Mouse (Mus musculus): ENCODE results near the gene Lims1. TPM values are rescaled to one million over a fixed set of nuclear protein-coding genes. Genes with fewer than 3 reads are reported as not detected.
A peak's percentile ranks its signal among the peaks of the same experiment; 100 is the strongest.

Lims1 gene
- polyA plus RNA-seq, 1 experiment, result 38.8 TPM

DNA sequence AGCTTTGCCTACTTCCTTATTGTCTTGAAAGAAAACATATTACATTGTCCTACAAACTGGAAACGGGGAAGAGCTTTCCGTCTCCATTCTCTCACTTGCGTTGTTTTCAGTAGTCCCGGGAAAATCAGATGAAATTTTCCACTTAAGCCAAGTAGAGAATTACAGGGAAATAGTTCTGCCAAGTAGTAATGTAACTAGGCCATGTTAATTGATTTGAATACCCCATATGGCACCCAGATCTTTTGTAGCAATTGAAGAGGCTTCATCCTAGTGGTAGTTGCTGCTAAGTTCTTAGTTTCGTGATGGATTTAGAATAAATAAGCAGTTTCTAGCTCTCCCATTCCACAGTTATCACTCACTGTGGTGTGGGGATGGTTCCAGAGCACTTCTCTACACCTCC is 62.4 kb downstream of the Lims1 start:
- Histone ChIP-seq H3K4me1 (replicated peaks; ENCODE audit: control insufficient read depth, insufficient read depth, low read length) (peaks cover 10% of the 10 kb centered on the region), H3K27me3 (ENCODE audit: control insufficient read depth, insufficient read depth, low read length) (no peaks in the 10 kb centered on the region), H3K36me3 (ENCODE audit: control insufficient read depth, insufficient read depth, low read length) (no peaks in the 10 kb centered on the region), H3K4me3 (ENCODE audit: control insufficient read depth, insufficient read depth, low read length) (no peak overlapping the region), H3K27ac (ENCODE audit: control insufficient read depth, insufficient read depth, low read length) (no peak overlapping the region)
- WGBS, result 91% methylated on average over 5 of the region's 5 CpGs
- no peak for DNase-seq
- no peak for TF ChIP-seq CTCF (IDR thresholded peaks at IDR 0.05; ENCODE audit: borderline replicate concordance, control insufficient read depth, extremely low read depth, insufficient read depth, low read length, poor library complexity)

DNA sequence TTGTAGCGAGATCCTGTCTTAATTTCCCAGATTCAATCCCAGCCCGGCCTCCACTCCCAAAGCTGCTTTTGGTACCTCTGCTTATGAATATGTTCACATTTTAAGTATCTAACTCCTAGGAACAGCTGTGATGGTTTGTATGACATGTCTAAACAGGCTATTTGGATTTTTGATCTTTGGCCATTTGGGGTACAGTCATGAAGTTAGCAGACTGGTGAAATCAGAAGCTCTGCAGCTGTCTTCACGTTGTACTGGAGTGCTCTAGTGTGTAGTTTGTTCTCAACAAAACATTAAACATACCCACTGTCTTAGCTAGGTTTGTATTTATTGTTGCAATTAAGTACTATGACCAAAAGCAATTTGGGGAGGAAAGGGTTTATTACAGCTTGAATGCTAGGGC is 63.7 kb downstream of the Lims1 start:
- Histone ChIP-seq H3K36me3 (ENCODE audit: control insufficient read depth, insufficient read depth, low read length) (no peaks in the 10 kb centered on the region), H3K27ac (ENCODE audit: control insufficient read depth, insufficient read depth, low read length) (no peak overlapping the region)

DNA sequence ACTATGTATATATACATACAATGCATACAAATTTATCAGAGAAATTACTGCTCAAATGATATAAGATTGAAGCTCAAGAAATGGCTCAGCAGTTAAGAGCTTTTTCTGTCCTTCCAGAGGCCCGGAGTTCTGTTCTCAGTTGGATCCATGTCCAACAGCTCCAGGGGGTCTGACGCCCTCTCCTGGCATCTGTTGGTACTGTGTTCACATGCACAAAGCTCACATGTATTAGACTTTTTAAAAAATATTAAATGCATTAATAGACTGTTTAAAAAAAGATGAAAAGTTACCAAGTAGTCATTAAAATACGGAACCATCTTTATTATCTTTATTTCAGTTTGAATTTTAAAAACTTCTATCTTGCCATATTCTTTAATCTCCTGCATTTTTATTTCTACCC is 65.4 kb downstream of the Lims1 start:
- Histone ChIP-seq H3K4me1 (replicated peaks; ENCODE audit: control insufficient read depth, insufficient read depth, low read length) (peaks cover 6% of the 10 kb centered on the region), H3K36me3 (ENCODE audit: control insufficient read depth, insufficient read depth, low read length) (no peaks in the 10 kb centered on the region), H3K27me3 (ENCODE audit: control insufficient read depth, insufficient read depth, low read length) (no peaks in the 10 kb centered on the region), H3K4me3 (ENCODE audit: control insufficient read depth, insufficient read depth, low read length) (no peak overlapping the region), H3K27ac (ENCODE audit: control insufficient read depth, insufficient read depth, low read length) (no peak overlapping the region)
- WGBS, result 94% methylated on average over 3 of the region's 3 CpGs
- TF ChIP-seq POLR2A (IDR thresholded peaks at IDR 0.05; ENCODE audit: control insufficient read depth, extremely low read depth, insufficient read depth, low read length, poor library complexity) (no peak), CTCF (IDR thresholded peaks at IDR 0.05; ENCODE audit: borderline replicate concordance, control insufficient read depth, extremely low read depth, insufficient read depth, low read length, poor library complexity) (no peak)
- no peak for DNase-seq

More for the DNA sequence above, 63.7 kb downstream of the Lims1 start:
- Histone ChIP-seq H3K27me3 (ENCODE audit: control insufficient read depth, insufficient read depth, low read length) (no peaks in the 10 kb centered on the region), H3K4me3 (ENCODE audit: control insufficient read depth, insufficient read depth, low read length) (no peak overlapping the region), H3K4me1 (replicated peaks; ENCODE audit: control insufficient read depth, insufficient read depth, low read length) (peaks cover 10% of the 10 kb centered on the region)
- no peak for DNase-seq
- no peak for TF ChIP-seq CTCF (IDR thresholded peaks at IDR 0.05; ENCODE audit: borderline replicate concordance, control insufficient read depth, extremely low read depth, insufficient read depth, low read length, poor library complexity)
- over 99% methylated on average over 3 of the region's 3 CpGs for WGBS

- Histone ChIP-seq H3K27ac (ENCODE audit: control insufficient read depth, insufficient read depth, low read length) (no peak overlapping the region), H3K36me3 (ENCODE audit: control insufficient read depth, insufficient read depth, low read length) (no peaks in the 10 kb centered on the region), H3K27me3 (ENCODE audit: control insufficient read depth, insufficient read depth, low read length) (no peaks in the 10 kb centered on the region), H3K4me3 (ENCODE audit: control insufficient read depth, insufficient read depth, low read length) (no peak overlapping the region), H3K4me1 (replicated peaks; ENCODE audit: control insufficient read depth, insufficient read depth, low read length) (peaks cover 6% of the 10 kb centered on the region)
- DNase-seq, result no peak
- TF ChIP-seq CTCF (IDR thresholded peaks at IDR 0.05; ENCODE audit: borderline replicate concordance, control insufficient read depth, extremely low read depth, insufficient read depth, low read length, poor library complexity) (no peak), POLR2A (IDR thresholded peaks at IDR 0.05; ENCODE audit: control insufficient read depth, extremely low read depth, insufficient read depth, low read length, poor library complexity) (no peak)
- WGBS, result 78% methylated on average over 3 of the region's 3 CpGs
Observed at GRCm38 (mm10) chr10:58389151-58389550, 65.9 kb downstream of the Lims1 start.

GRCm38 (mm10) chr10:58392435-58392834 is 69.2 kb downstream of the Lims1 start:
- WGBS, result 50% methylated on average over 4 of the region's 4 CpGs
- TF ChIP-seq POLR2A (IDR thresholded peaks at IDR 0.05; ENCODE audit: control insufficient read depth, extremely low read depth, insufficient read depth, low read length, poor library complexity) (no peak), CTCF (IDR thresholded peaks at IDR 0.05; ENCODE audit: borderline replicate concordance, control insufficient read depth, extremely low read depth, insufficient read depth, low read length, poor library complexity) (no peak)
- peaks cover 9% of the 10 kb centered on the region for H3K4me1 ChIP-seq (replicated peaks; ENCODE audit: control insufficient read depth, insufficient read depth, low read length)
- peaks cover 3% of the 10 kb centered on the region; the same call in 1 of the 2 replicates for H3K36me3 ChIP-seq (ENCODE audit: control insufficient read depth, insufficient read depth, low read length)
- H3K27ac ChIP-seq (ENCODE audit: control insufficient read depth, insufficient read depth, low read length), result no peak overlapping the region
- H3K27me3 ChIP-seq (ENCODE audit: control insufficient read depth, insufficient read depth, low read length), result no peaks in the 10 kb centered on the region
- H3K4me3 ChIP-seq (ENCODE audit: control insufficient read depth, insufficient read depth, low read length), result no peak overlapping the region
- no peak for DNase-seq

- no peak for DNase-seq
- TF ChIP-seq CTCF (IDR thresholded peaks at IDR 0.05; ENCODE audit: borderline replicate concordance, control insufficient read depth, extremely low read depth, insufficient read depth, low read length, poor library complexity) (no peak), POLR2A (IDR thresholded peaks at IDR 0.05; ENCODE audit: control insufficient read depth, extremely low read depth, insufficient read depth, low read length, poor library complexity) (no peak)
- 53% methylated on average over 7 of the region's 7 CpGs for WGBS
- no peak overlapping the region for H3K4me3 ChIP-seq (ENCODE audit: control insufficient read depth, insufficient read depth, low read length)
- H3K27ac ChIP-seq (ENCODE audit: control insufficient read depth, insufficient read depth, low read length), result peak overlapping the region; percentile 41; the same call in 1 of the 2 replicates
- H3K27me3 ChIP-seq (ENCODE audit: control insufficient read depth, insufficient read depth, low read length), result no peaks in the 10 kb centered on the region
- peaks cover 9% of the 10 kb centered on the region for H3K4me1 ChIP-seq (replicated peaks; ENCODE audit: control insufficient read depth, insufficient read depth, low read length)
- H3K36me3 ChIP-seq (ENCODE audit: control insufficient read depth, insufficient read depth, low read length), result peaks cover 3% of the 10 kb centered on the region; the same call in 1 of the 2 replicates
Observed at GRCm38 (mm10) chr10:58393026-58394014, 70.1 kb downstream of the Lims1 start.

Data from thymus, adult 2 months (tissue).